Mouse (Mus musculus) brain, embryonic 14.5 days (tissue): ENCODE results near the gene Hdhd5.

Experiments
- CTCF ChIP-seq: fragments of 200-500 bp; IDR thresholded peaks from 2 replicates; pipeline ENCODE4 v1.5.1; 2012; ENCODE audit warnings: inconsistent platforms, mild to moderate bottlenecking, moderate library complexity, borderline replicate concordance; ENCODE audit not compliant: insufficient read depth, insufficient read length; ENCODE audit errors: extremely low read depth
- POLR2A ChIP-seq: fragments of 200-500 bp; IDR thresholded peaks from 2 replicates; pipeline ENCODE4 v1.6.1; 2012; ENCODE audit warnings: mild to moderate bottlenecking, inconsistent platforms, borderline replicate concordance; ENCODE audit not compliant: poor library complexity, insufficient read depth, insufficient read length, severe bottlenecking; ENCODE audit errors: extremely low read depth

DNA sequence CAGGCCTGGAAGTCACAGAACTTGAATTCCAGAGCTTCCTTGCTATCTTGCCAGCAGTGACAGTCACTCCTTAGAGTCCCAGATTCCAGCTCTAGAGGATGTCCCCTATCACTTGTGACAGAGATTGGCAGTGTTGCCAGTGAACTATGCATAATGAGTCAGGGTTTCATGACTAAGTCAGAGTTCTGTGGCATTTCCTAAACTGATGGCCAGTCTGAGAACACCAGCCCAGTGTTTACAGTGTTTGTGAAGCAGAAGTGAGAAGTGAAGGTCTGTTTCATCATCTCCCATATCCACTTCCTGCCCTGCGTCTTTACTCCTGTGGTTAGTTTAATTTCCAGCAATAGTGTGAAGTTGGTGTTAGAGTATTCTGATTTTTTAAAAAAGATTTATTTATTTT lies 60.5 kb downstream of the Hdhd5 start:
- TF ChIP-seq CTCF, result no peak
- TF ChIP-seq POLR2A, result no peak
